Mouse (Mus musculus) megakaryocyte-erythroid progenitor cell, adult 5-6 weeks (primary cell): ENCODE data around the gene Arl8a. TPM values are rescaled to one million over a fixed set of nuclear protein-coding genes. Genes with fewer than 3 reads are reported as not detected.

ENCODE experiments used
- ATAC-seq: replicated peaks from 2 replicates; pipeline ENCODE4 v1.8.0; 2016; ENCODE audit warnings: mild to moderate bottlenecking, inconsistent platforms; ENCODE audit not compliant: severe bottlenecking, poor library complexity, low FRiP score, low TSS enrichment
- total RNA-seq, 2 experiments: library from RNA; stranded (forward) in 1 of 2; stranded (reverse) in 1 of 2; fragments of 200-1000, 215-1000 nt in 1 of 2; fragments of >200 nt in 1 of 2; fragmentation: Nextera tagmentation in 1 of 2; gene quantifications; 2 replicates each; pipeline ENCODE4 v1.2.3; 2014 to 2017

Arl8a gene
- total RNA-seq, 2 experiments from 2014 or later, result 14.8 to 38.4 TPM

- ATAC-seq, result peak; percentile 78
These were observed 14.2 kb upstream of the Arl8a start, which contains the start of gene Ptpn7 for GRCm38 (mm10) chr1:135132473-135132872. Gene Ptpn7 (plus strand): TSS chr1:135132700.

- peak; percentile 42 for ATAC-seq
These were observed 13.7 kb upstream of the Arl8a start for GRCm38 (mm10) chr1:135132893-135133369.

- ATAC-seq, result peak; percentile 32; the same call in 1 of the 2 replicates
These were observed 12.8 kb upstream of the Arl8a start for GRCm38 (mm10) chr1:135133678-135134435.

GRCm38 (mm10) chr1:135135111-135135787 lies 11.4 kb upstream of the Arl8a start:
- ATAC-seq, result no peak

- no peak for ATAC-seq
These were observed 10.1 kb upstream of the Arl8a start for GRCm38 (mm10) chr1:135136500-135136899.

- no peak; the same call in 1 of the 2 replicates for ATAC-seq
These were observed 6.7 kb upstream of the Arl8a start for GRCm38 (mm10) chr1:135139906-135140305.

GRCm38 (mm10) chr1:135142452-135142851 lies 4.2 kb upstream of the Arl8a start:
- no peak for ATAC-seq

GRCm38 (mm10) chr1:135143940-135144339 lies 2.7 kb upstream of the Arl8a start:
- ATAC-seq, result no peak

- ATAC-seq, result peak; percentile 28
These were observed 500 bp downstream of the Arl8a start for GRCm38 (mm10) chr1:135146946-135147701.

- peak; percentile 28 for ATAC-seq
These were observed 1.1 kb downstream of the Arl8a start for GRCm38 (mm10) chr1:135147702-135148058.

- no peak for ATAC-seq
These were observed 1.9 kb downstream of the Arl8a start for GRCm38 (mm10) chr1:135148476-135148875.

- ATAC-seq, result no peak
These were observed 2.4 kb downstream of the Arl8a start for GRCm38 (mm10) chr1:135148996-135149395.

GRCm38 (mm10) chr1:135154011-135154410 lies 7.4 kb downstream of the Arl8a start:
- ATAC-seq, result no peak

GRCm38 (mm10) chr1:135154411-135154959 lies 7.9 kb downstream of the Arl8a start:
- peak; percentile 90 for ATAC-seq

- ATAC-seq, result no peak
These were observed 9.7 kb downstream of the Arl8a start for GRCm38 (mm10) chr1:135156300-135156699.

- no peak for ATAC-seq
These were observed 12.0 kb downstream of the Arl8a start for GRCm38 (mm10) chr1:135158633-135159032.

GRCm38 (mm10) chr1:135159074-135159473 lies 12.4 kb downstream of the Arl8a start:
- ATAC-seq, result no peak

GRCm38 (mm10) chr1:135159556-135160123 lies 13.0 kb downstream of the Arl8a start:
- ATAC-seq, result no peak

GRCm38 (mm10) chr1:135160411-135161050 lies 13.9 kb downstream of the Arl8a start:
- ATAC-seq, result no peak
